Mouse (Mus musculus) heart, embryonic 12.5 days (tissue): ENCODE data around the gene Ctsa. TPM values are rescaled to one million over a fixed set of nuclear protein-coding genes. Genes with fewer than 3 reads are reported as not detected.
"Not testable (repeated sequence)": the region's sequence is repeated elsewhere in the genome, so short reads cannot be mapped to it uniquely, and the experiment has no call there.

ENCODE experiments used
- ATAC-seq: fragments of 200-750 bp; cut with Nextera tagmentation; 2 replicates; pipeline ENCODE4 v1.8.0; 2017; ENCODE audit warnings: moderate TSS enrichment, moderate library complexity; ENCODE audit not compliant: insufficient number of reproducible peaks, low FRiP score
- H3K27ac ChIP-seq: fragments of 300-500 bp; sonication (generic); 2 replicates; pipeline ENCODE4 v1.5.1; 2016; ENCODE audit warnings: mild to moderate bottlenecking, moderate library complexity; ENCODE audit not compliant: poor library complexity, severe bottlenecking
- H3K27me3 ChIP-seq: fragments of 300-500 bp; sonication (generic); replicated peaks from 2 replicates; pipeline ENCODE4 v1.6.1; 2016; ENCODE audit warnings: mild to moderate bottlenecking, moderate library complexity
- H3K36me3 ChIP-seq: fragments of 300-500 bp; sonication (generic); 2 replicates; pipeline ENCODE4 v1.6.1; 2016; ENCODE audit warnings: mild to moderate bottlenecking, moderate library complexity
- H3K4me1 ChIP-seq: fragments of 300-500 bp; sonication (generic); replicated peaks from 2 replicates; pipeline ENCODE4 v1.6.1; 2016; ENCODE audit warnings: mild to moderate bottlenecking
- H3K4me2 ChIP-seq: fragments of 300-500 bp; sonication (generic); 2 replicates; pipeline ENCODE4 v1.6.1; 2016; ENCODE audit warnings: mild to moderate bottlenecking, moderate library complexity
- H3K4me3 ChIP-seq: fragments of 300-500 bp; sonication (generic); 2 replicates; pipeline ENCODE4 v1.5.1; 2016; ENCODE audit warnings: mild to moderate bottlenecking
- H3K9ac ChIP-seq: fragments of 300-500 bp; sonication (generic); 2 replicates; pipeline ENCODE4 v1.6.1; 2016; ENCODE audit warnings: mild to moderate bottlenecking, moderate library complexity
- H3K9me3 ChIP-seq: fragments of 300-500 bp; sonication (generic); replicated peaks from 2 replicates; pipeline ENCODE4 v1.6.1; 2016; ENCODE audit warnings: mild to moderate bottlenecking, moderate library complexity
- WGBS: fragments of 180-500 bp; shearing (Covaris S2); methylation state at CpG from one replicate; pipeline ENCODE4 v1.1.7; 2016; 5-methylcytosine and 5-hydroxymethylcytosine counted together
- polyA plus RNA-seq: library from polyadenylated mRNA; unstranded; fragments of >200 nt; fragmentation: Nextera tagmentation; extraction: Ambion mirVana; gene quantifications from 2 replicates; pipeline ENCODE4 v1.2.1, GENCODE M21; 2016

Ctsa gene
- polyA plus RNA-seq, 1 experiment from 2014 or later, result 169 TPM

GRCm38 (mm10) chr2:164856309-164857100, 23.8 kb downstream of the Ctsa start:
- Histone ChIP-seq H3K27ac (no peak overlapping the region), H3K36me3 (no peaks in the 10 kb centered on the region), H3K9me3 (no peaks in the 10 kb centered on the region), H3K9ac (peak overlapping the region; percentile 68), H3K27me3 (peaks cover 71% of the 10 kb centered on the region), H3K4me1 (peaks cover 27% of the 10 kb centered on the region), H3K4me3 (peak overlapping the region; percentile 57), H3K4me2 (peak overlapping the region; percentile 98)
- 1% methylated on average over 42 of the region's 42 CpGs for WGBS
- peak; percentile 27; the same call in 1 of the 2 replicates for ATAC-seq

GRCm38 (mm10) chr2:164857101-164857821, 24.6 kb downstream of the Ctsa start, which contains the start of gene Pltp:
Pltp (minus strand) TSS chr2:164857711.
- Histone ChIP-seq H3K27ac (no peak within 1 kb of the TSS), H3K4me2 (peak within 1 kb of the TSS; percentile 98), H3K4me3 (peak within 1 kb of the TSS; percentile 57), H3K27me3 (peaks cover 68% of the 10 kb centered on the region), H3K9me3 (no peaks in the 10 kb centered on the region), H3K4me1 (peaks cover 35% of the 10 kb centered on the region), H3K36me3 (no peaks in the 10 kb centered on the region), H3K9ac (peak within 1 kb of the TSS; percentile 68)
- under 1% methylated on average over 47 of the region's 47 CpGs for WGBS
- ATAC-seq, result peak; percentile 58; the same call in 1 of the 2 replicates

DNA sequence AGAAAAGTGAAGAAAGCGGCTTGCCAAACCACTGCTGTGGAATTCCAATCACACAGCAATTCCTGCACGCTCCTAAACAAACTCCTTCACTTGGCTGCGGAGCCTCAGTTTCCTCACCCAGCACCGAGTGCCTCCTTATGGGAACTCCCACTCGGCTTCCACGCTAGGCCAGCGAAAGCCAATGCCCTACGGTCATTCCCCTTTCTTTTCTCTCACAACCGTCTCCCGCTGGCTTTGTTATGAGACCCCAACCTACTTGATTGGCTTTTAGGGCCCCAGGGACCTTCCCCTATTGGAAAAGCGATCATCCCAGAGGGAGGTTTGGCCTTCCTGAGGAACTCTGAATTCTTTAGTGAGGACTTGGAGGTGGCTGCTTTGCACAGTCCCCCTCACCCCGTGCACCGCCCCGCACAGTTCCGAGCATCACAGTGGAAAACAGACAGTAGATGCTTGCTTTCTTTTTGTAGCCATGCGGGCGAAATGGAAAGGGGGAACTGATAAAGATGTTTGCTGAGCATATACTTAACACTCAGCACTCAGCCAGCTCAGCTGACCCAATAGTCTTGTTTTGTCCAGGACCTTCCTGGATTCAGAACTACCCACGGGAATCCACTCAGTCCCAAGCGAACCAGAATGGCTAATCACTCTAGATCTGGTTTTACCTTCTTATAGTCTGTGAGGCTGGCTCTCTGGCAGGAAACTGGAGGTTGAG, 25.3 kb downstream of the Ctsa start:
- peak overlapping the region; percentile 68 for H3K9ac ChIP-seq
- no peak overlapping the region for H3K27ac ChIP-seq
- no peaks in the 10 kb centered on the region for H3K9me3 ChIP-seq
- peaks cover 40% of the 10 kb centered on the region for H3K4me1 ChIP-seq
- H3K4me2 ChIP-seq, result peak overlapping the region; percentile 98
- H3K27me3 ChIP-seq, result peaks cover 60% of the 10 kb centered on the region
- ATAC-seq, result no peak
- H3K4me3 ChIP-seq, result peak overlapping the region; percentile 57
- WGBS, result 5% methylated on average over 19 of the region's 19 CpGs
- no peaks in the 10 kb centered on the region for H3K36me3 ChIP-seq

- H3K9ac ChIP-seq, result no peak overlapping the region
- no peak overlapping the region for H3K4me3 ChIP-seq
- H3K4me1 ChIP-seq, result peaks cover 42% of the 10 kb centered on the region
- no peak overlapping the region for H3K4me2 ChIP-seq
- H3K27ac ChIP-seq, result no peak overlapping the region
- no peaks in the 10 kb centered on the region for H3K36me3 ChIP-seq
- 37% methylated on average over 2 of the region's 2 CpGs for WGBS
- no peak for ATAC-seq
- H3K9me3 ChIP-seq, result no peaks in the 10 kb centered on the region
- peaks cover 56% of the 10 kb centered on the region for H3K27me3 ChIP-seq
Observed at GRCm38 (mm10) chr2:164859155-164859554, 26.5 kb downstream of the Ctsa start.

DNA sequence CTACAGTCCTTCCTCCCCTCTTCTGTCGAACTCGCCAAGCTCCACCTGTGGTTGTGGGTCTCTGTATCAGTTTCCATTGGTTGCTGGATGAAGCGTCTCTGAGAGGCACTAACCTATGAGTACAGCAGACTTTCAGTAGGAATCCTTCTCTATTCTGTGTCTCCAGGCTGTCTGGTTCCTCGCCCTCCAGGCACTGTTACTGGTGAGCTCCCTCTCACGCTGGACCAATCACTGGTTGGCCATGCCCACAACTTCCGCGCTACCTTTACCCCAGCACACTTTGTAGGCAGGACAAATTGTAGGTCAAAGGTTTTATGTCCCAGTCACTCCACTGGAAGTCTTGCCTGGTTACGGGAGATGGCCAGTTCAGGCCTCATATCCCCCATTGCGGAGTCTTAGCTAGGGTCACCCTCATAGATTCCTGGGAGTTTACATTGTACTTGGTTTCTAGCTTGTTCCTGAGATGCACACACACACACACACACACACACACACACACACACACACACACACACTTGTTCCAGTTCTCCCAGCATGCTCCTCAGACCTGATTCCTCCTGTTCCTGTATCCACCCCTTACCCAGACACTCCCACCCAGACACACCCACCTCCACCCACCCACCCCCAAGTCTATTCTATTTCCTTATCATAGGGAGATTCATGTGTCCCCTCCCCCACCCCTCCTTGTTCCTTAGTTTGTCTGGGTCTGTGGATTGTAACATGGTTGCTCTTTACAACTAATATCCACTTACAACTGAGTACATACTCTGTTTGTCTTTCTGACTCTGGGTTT, 27.2 kb downstream of the Ctsa start:
- ATAC-seq, result no peak
- WGBS, result 56% methylated on average over 9 of the region's 9 CpGs
- Histone ChIP-seq H3K4me3 (no peak overlapping the region), H3K27ac (no peak overlapping the region), H3K27me3 (peaks cover 49% of the 10 kb centered on the region), H3K4me1 (peaks cover 47% of the 10 kb centered on the region), H3K36me3 (no peaks in the 10 kb centered on the region), H3K9ac (no peak overlapping the region), H3K9me3 (no peaks in the 10 kb centered on the region), H3K4me2 (no peak overlapping the region)

GRCm38 (mm10) chr2:164861094-164861493, 28.4 kb downstream of the Ctsa start:
- Histone ChIP-seq H3K27me3 (peaks cover 38% of the 10 kb centered on the region), H3K27ac (no peak overlapping the region), H3K36me3 (no peaks in the 10 kb centered on the region), H3K9me3 (no peaks in the 10 kb centered on the region), H3K4me2 (no peak overlapping the region), H3K9ac (no peak overlapping the region), H3K4me1 (peaks cover 48% of the 10 kb centered on the region), H3K4me3 (no peak overlapping the region)
- 70% methylated on average over 4 of the region's 4 CpGs for WGBS
- ATAC-seq, result no peak

DNA sequence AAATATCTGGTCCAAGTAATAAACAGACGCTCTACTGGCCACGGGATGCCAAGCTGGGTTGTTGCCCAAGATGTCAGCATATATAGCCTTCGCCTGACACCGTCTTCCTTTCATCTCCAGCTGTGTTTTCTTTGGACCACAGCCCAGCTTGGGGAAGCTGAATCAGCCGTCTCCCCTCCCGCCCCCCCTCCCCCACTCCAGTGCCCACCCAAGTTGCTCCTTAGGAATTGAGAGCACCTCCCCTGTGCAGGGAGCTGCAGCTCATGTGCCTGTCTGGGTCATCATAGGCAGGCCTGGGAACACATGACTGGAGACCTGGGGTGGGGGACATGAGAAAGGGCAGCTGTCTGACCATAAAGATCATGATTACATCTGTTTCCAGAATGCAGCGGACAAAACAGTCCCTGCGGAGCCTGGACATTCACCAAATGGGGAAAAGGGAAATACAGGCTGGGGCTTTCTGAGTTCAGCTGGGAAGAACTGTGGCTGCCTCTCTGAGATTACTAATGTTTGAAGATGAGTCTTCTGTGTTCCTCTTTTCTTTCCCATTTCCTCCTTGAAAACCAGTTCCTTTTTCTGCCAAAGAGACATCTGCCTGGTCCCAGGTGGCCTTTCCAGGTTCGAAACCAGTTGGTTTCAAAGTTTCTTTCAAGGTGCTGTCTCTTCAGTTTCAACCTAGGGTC, 29.6 kb downstream of the Ctsa start:
- Histone ChIP-seq H3K9me3 (no peaks in the 10 kb centered on the region; the same call in 1 of the 2 replicates), H3K9ac (no peak overlapping the region), H3K4me2 (no peak overlapping the region), H3K4me1 (peaks cover 47% of the 10 kb centered on the region), H3K36me3 (no peaks in the 10 kb centered on the region), H3K27me3 (peaks cover 25% of the 10 kb centered on the region), H3K4me3 (no peak overlapping the region), H3K27ac (no peak overlapping the region)
- ATAC-seq, result peak; percentile 58
- WGBS, result 41% methylated on average over 9 of the region's 9 CpGs

DNA sequence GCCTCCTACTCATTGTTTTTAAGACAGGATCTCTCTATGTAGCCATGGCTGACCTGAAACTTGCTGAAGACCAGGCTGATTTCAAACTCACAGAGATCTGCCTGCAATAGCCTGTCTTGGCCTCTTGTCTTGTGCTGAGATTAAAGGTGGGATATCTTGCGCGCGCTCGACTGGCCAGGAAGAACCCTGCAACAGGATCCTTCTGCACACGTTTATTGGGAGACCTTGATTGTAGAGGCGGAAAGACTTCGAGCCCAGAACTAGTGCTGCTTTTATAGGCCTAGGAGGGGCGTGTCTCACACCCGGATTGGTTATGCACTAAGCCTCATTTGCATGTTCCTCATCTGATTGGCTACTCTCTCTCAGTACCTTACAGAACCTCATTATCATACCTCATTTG, 30.7 kb downstream of the Ctsa start:
- not testable (repeated sequence) for H3K4me3 ChIP-seq, ATAC-seq, H3K4me2 ChIP-seq, H3K9me3 ChIP-seq, H3K27ac ChIP-seq, H3K36me3 ChIP-seq, H3K9ac ChIP-seq
- Histone ChIP-seq H3K27me3 (peaks cover 14% of the 10 kb centered on the region), H3K4me1 (peaks cover 44% of the 10 kb centered on the region)
- 87% methylated on average over 9 of the region's 9 CpGs for WGBS

DNA sequence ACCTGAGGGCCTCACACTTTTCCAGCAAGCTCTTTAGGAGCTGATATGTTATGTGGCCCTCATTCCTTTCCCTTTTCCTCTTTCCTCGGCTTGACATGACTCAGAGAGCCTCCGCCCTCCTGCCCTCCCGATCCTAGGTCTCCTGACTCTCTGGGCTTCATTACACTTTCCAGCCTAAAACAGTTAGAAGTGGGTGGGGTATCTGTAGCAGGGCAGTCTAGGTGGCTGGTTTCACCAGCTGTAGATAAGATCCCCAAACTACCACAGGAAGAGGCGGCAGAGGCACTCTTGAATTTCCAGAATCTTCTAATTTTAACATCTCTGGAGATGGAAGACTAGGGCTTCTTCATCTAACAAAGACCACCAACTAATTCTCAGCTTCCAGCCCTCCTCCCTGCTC, 31.9 kb downstream of the Ctsa start:
- Histone ChIP-seq H3K4me3 (no peak overlapping the region), H3K9ac (no peak overlapping the region), H3K4me1 (peaks cover 38% of the 10 kb centered on the region)

More for the DNA sequence above, 31.9 kb downstream of the Ctsa start:
- no peaks in the 10 kb centered on the region for H3K36me3 ChIP-seq
- H3K9me3 ChIP-seq, result peaks cover 8% of the 10 kb centered on the region
- 49% methylated on average over 4 of the region's 4 CpGs for WGBS
- H3K27ac ChIP-seq, result no peak overlapping the region
- ATAC-seq, result no peak
- no peak overlapping the region for H3K4me2 ChIP-seq
- peaks cover 5% of the 10 kb centered on the region; the same call in 1 of the 2 replicates for H3K27me3 ChIP-seq
